Mouse (Mus musculus) lung, embryonic 14.5 days (tissue): ENCODE results near the gene Slc25a22. TPM values are rescaled to one million over a fixed set of nuclear protein-coding genes. Genes with fewer than 3 reads are reported as not detected.

Experiments
- ATAC-seq: fragments of 200-750 bp; cut with Nextera tagmentation; 2 replicates; pipeline ENCODE4 v1.8.0; 2017; ENCODE audit warnings: mild to moderate bottlenecking, moderate TSS enrichment, moderate library complexity; ENCODE audit not compliant: insufficient read depth
- DNase-seq: peaks from one replicate; pipeline ENCODE4 v3.0.0-alpha.2; 2015
- H3K27ac ChIP-seq: fragments of 300-500 bp; sonication (generic); 2 replicates; pipeline ENCODE4 v1.5.1; 2014; ENCODE audit warnings: low read depth, mild to moderate bottlenecking, moderate library complexity
- H3K27me3 ChIP-seq: fragments of 300-500 bp; sonication (generic); 2 replicates; pipeline ENCODE4 v1.6.1; 2014; ENCODE audit warnings: low read length, control low read depth; ENCODE audit not compliant: insufficient read depth
- H3K36me3 ChIP-seq: fragments of 300-500 bp; sonication (generic); 2 replicates; pipeline ENCODE4 v1.6.1; 2014; ENCODE audit warnings: control low read depth; ENCODE audit not compliant: insufficient read depth
- H3K4me1 ChIP-seq: fragments of 300-500 bp; sonication (generic); 2 replicates; pipeline ENCODE4 v1.6.1; 2014; ENCODE audit warnings: antibody characterized with exemption, control low read depth; ENCODE audit not compliant: insufficient read depth
- H3K4me2 ChIP-seq: fragments of 300-500 bp; sonication (generic); 2 replicates; pipeline ENCODE4 v1.6.1; 2014; ENCODE audit warnings: mild to moderate bottlenecking
- H3K4me3 ChIP-seq: fragments of 300-500 bp; sonication (generic); 2 replicates; pipeline ENCODE4 v1.5.1; 2014; ENCODE audit warnings: low read depth, low read length
- H3K9ac ChIP-seq: fragments of 300-500 bp; sonication (generic); 2 replicates; pipeline ENCODE4 v1.6.1; 2014
- H3K9me3 ChIP-seq: fragments of 300-500 bp; sonication (generic); 2 replicates; pipeline ENCODE4 v1.6.1; 2016; ENCODE audit warnings: low read depth, low read length, control low read depth
- CTCF ChIP-seq: IDR thresholded peaks from 2 replicates; pipeline ENCODE4 v1.5.1; 2016; ENCODE audit warnings: antibody characterized with exemption, low read depth
- WGBS: fragments of 180-500 bp; shearing (Covaris S2); extraction: QIAGEN DNeasy Blood & Tissue Kit; methylation state at CpG from one replicate; pipeline ENCODE4 v1.1.7; 2014; 5-methylcytosine and 5-hydroxymethylcytosine counted together
- polyA plus RNA-seq: library from polyadenylated mRNA; unstranded; fragments of >200 nt; fragmentation: Nextera tagmentation; extraction: Ambion mirVana; gene quantifications from 2 replicates; pipeline ENCODE4 v1.2.1, GENCODE M21; 2014

Gene Slc25a22
- polyA plus RNA-seq, 1 experiment from 2014 or later = 30.1 TPM

- Histone ChIP-seq H3K4me3 (no peak overlapping the region), H3K9ac (no peak overlapping the region), H3K27me3 (no peaks in the 10 kb centered on the region), H3K4me1 (peaks cover 19% of the 10 kb centered on the region), H3K4me2 (no peak overlapping the region), H3K27ac (no peak overlapping the region), H3K9me3 (no peaks in the 10 kb centered on the region), H3K36me3 (peaks cover 29% of the 10 kb centered on the region)
- TF ChIP-seq CTCF = peak; percentile 81
- ATAC-seq (no peak), DNase-seq (peak; percentile 77)
- 22% methylated on average over 6 of the region's 6 CpGs for WGBS
Measured at GRCm38 (mm10) chr7:141440613-141441012, 2.9 kb upstream of the Slc25a22 start.

- Histone ChIP-seq H3K4me3 (no peak overlapping the region), H3K4me2 (no peak overlapping the region), H3K36me3 (peaks cover 29% of the 10 kb centered on the region), H3K27me3 (no peaks in the 10 kb centered on the region), H3K9me3 (no peaks in the 10 kb centered on the region), H3K27ac (no peak overlapping the region), H3K4me1 (peaks cover 23% of the 10 kb centered on the region), H3K9ac (no peak overlapping the region)
- DNase-seq (no peak), ATAC-seq (no peak)
- no peak for TF ChIP-seq CTCF
- 94% methylated on average over 11 of the region's 11 CpGs for WGBS
Measured at GRCm38 (mm10) chr7:141439811-141440210, 2.1 kb upstream of the Slc25a22 start.

- ATAC-seq = no peak
Measured at GRCm38 (mm10) chr7:141439140-141439679, 1.5 kb upstream of the Slc25a22 start.

GRCm38 (mm10) chr7:141438201-141438968 lies 693 bp upstream of the Slc25a22 start:
- Histone ChIP-seq H3K9ac (no peak overlapping the region), H3K4me2 (no peak overlapping the region)
- no peak for ATAC-seq

More at GRCm38 (mm10) chr7:141439140-141439679, 1.5 kb upstream of the Slc25a22 start:
- DNase-seq = no peak
- WGBS = 92% methylated on average over 10 of the region's 10 CpGs
- no peak overlapping the region for H3K27ac ChIP-seq
- H3K4me1 ChIP-seq = peaks cover 29% of the 10 kb centered on the region
- no peak overlapping the region for H3K4me3 ChIP-seq
- H3K9ac ChIP-seq = no peak overlapping the region
- H3K9me3 ChIP-seq = no peaks in the 10 kb centered on the region
- H3K27me3 ChIP-seq = no peaks in the 10 kb centered on the region
- TF ChIP-seq CTCF = no peak
- H3K4me2 ChIP-seq = no peak overlapping the region
- H3K36me3 ChIP-seq = peaks cover 29% of the 10 kb centered on the region

GRCm38 (mm10) chr7:141436523-141436892 lies 1.2 kb downstream of the Slc25a22 start:
- DNase-seq = no peak
- TF ChIP-seq CTCF = no peak
- peaks cover 50% of the 10 kb centered on the region for H3K36me3 ChIP-seq
- no peaks in the 10 kb centered on the region for H3K27me3 ChIP-seq
- H3K4me1 ChIP-seq = peaks cover 20% of the 10 kb centered on the region; the same call in 1 of the 2 replicates
- H3K4me3 ChIP-seq = peak overlapping the region; percentile 70
- ATAC-seq = no peak
- 38% methylated on average over 2 of the region's 2 CpGs for WGBS
- no peaks in the 10 kb centered on the region for H3K9me3 ChIP-seq
- no peak overlapping the region for H3K27ac ChIP-seq
- peak overlapping the region; percentile 76; the same call in 1 of the 2 replicates for H3K9ac ChIP-seq
- peak overlapping the region; percentile 96 for H3K4me2 ChIP-seq

More at GRCm38 (mm10) chr7:141438201-141438968, 693 bp upstream of the Slc25a22 start:
- 89% methylated on average over 12 of the region's 12 CpGs for WGBS
- Histone ChIP-seq H3K4me1 (peaks cover 29% of the 10 kb centered on the region), H3K36me3 (peaks cover 35% of the 10 kb centered on the region), H3K4me3 (no peak overlapping the region), H3K9me3 (no peaks in the 10 kb centered on the region), H3K27me3 (no peaks in the 10 kb centered on the region), H3K27ac (no peak overlapping the region)
- DNase-seq = no peak
- TF ChIP-seq CTCF = no peak

GRCm38 (mm10) chr7:141435856-141436522 lies 1.7 kb downstream of the Slc25a22 start:
- Histone ChIP-seq H3K27me3 (no peaks in the 10 kb centered on the region), H3K36me3 (peaks cover 55% of the 10 kb centered on the region), H3K4me1 (peaks cover 20% of the 10 kb centered on the region; the same call in 1 of the 2 replicates), H3K4me3 (peak overlapping the region; percentile 70; the same call in 1 of the 2 replicates), H3K9me3 (no peaks in the 10 kb centered on the region), H3K4me2 (peak overlapping the region; percentile 96), H3K9ac (no peak overlapping the region), H3K27ac (no peak overlapping the region)
- ATAC-seq (no peak), DNase-seq (no peak)
- TF ChIP-seq CTCF = no peak
- WGBS = 79% methylated on average over 9 of the region's 9 CpGs
